Mouse (Mus musculus): ENCODE results near the gene Akap14. TPM values are rescaled to one million over a fixed set of nuclear protein-coding genes. Genes with fewer than 3 reads are reported as not detected.

Gene Akap14
- polyA plus RNA-seq (2012; rRNA removed), result 0.23 and 0.25 TPM in 2 replicates

DNA sequence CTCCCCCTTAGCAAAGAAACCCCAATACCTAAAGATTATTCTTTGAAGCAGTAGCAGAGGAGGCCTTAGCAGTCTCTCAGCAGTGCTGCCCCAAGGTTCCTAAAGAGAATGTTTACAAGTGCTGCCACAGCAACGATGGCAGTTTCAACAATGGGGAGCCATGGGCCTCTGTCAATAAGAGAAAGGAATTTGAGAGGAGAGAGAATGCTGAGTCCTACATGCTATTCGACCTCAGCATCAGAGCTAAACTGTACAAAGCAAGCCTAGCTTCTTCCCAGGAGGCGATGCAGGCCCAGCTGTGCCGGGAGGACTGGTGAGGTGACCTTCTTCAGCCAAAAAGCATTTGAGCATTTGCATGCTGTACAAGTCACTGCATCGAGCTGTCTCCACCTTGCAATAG lies at the start of gene Akap14:
Gene Akap14, minus strand, starts transcription at position 101 of the 400 bp plus-strand sequence.

DNA sequence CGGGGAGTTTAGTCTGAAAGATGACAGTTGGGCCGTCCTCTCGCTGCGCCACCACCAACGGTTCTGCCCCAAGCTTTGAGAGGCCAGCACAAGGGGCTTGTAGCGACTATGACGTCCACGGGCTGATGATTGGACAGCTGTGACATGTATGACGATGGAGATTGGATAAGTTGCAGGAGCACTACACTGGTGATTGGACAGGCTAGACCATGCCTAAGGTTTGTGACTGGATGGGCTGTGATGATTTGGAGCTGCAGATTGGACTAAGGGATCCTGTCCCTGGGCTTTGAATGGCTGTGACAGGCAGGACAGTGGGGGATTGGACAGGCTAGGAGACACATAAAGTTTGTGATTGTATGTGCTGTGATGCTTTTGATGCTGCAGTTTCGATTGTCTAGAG lies 42.3 kb upstream of the Akap14 start, which contains the start of gene Gm9:
Gene Gm9, minus strand, starts transcription at position 101 of the 400 bp plus-strand sequence.

DNA sequence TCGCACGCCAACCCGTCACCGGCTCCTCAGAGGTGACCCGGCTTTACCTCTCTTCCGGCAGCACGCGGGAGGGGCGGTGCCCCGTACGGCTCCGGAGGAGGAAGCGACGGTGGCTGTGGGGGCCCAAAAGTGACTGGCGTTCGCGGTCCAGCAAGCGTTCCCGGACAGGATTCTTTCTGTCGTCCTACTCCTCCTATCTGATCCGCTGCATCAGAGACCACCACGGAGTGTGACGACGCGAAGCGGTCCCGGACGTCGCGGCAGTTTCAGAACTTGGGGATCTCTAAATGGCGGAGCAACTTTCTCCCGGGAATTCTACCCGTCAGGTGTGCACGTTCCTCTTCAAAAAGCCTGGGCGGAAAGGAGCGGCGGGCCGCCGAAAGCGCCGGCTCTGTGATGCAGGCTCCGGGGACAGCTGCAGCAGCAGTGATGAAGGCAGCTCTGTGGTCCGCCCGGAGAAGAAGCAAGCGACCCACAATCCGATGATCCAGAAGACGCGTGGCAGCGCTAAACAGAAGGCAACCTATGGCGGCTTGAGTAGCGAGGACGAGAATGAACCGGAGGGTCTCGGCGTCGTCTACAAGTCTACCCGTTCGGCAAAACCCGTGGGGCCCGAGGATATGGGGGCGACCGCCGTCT lies 22.6 kb upstream of the Akap14 start, which contains the start of the genes Ndufa1 and Rnf113a1:
Gene Ndufa1, minus strand, starts transcription at position 59 of the 639 bp plus-strand sequence.
Gene Rnf113a1, plus strand, starts transcription at position 141 of the 639 bp plus-strand sequence.

DNA sequence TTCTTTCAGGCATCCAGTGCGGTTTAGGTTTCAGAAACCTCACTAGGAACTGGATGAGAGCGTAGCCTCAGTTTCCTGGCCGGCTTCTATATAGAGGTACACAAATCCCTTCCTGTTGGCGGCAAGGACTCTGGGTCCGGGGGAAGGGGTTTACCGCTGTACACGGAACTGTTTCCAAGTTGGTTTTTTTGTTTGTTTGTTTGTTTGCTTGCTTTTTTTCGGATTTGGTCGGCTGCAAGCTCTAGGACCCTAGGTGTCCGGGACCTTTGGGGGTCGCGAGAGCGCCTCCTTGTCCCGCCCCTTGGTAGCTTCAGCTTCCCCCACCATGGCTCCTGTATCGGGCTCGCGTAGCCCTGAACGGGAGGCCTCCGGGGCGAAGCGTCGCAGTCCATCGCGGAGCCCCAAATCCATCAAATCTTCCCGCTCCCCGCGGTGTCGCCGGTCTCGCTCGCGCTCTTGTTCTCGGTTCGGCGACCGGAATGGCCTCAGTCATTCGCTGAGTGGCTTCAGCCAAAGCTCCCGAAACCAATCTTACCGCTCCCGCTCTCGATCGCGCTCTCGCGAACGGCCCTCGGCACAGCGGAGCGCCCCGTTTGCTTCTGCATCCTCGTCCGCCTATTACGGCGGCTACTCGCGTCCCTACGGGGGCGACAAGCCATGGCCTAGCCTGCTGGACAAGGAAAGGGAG lies 41.8 kb downstream of the Akap14 start, which contains the start of gene Nkap:
Gene Nkap, plus strand, starts transcription at position 125 of the 688 bp plus-strand sequence.

DNA sequence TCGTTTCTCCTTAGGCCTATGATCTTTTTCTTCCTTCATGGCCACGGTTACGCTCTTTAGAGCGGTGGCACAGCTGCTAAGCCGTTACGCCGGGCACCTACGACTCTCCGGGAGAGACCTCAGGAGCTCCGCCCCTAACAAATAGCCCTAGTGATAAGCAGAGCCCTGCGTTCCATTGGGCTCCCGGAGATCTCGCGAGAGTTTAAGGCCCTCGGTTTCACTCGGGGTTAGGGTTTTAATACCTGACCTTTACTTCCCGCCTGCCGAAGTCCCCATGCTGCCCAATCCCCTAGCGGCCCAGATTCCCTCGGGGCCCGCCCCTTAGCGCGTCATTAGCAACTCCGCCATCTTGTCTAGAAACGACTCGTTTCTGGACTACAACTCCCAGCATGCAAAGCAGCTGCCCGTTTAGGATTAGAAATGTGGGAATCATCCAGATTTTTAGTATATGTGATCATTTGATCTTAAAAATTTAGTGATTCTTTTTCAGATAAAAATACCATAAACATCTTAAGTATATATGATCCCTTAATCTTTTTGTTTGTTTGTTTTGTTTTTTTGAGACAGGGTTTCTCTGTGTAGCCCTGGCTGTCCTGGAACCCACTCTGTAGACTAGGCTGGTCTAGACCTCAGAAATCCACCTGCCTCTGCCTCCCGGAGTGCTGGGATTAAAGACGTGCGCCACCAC lies 58.3 kb downstream of the Akap14 start, which contains the start of gene Upf3b:
Gene Upf3b, minus strand, starts transcription at position 130 of the 688 bp plus-strand sequence.

Other genes with a start within 250 kb of the Akap14 start
- 50.7 and 52.5 TPM in 2 replicates for gene Sept6, start 177.0 kb downstream of the Akap14 start, polyA plus RNA-seq (2012; rRNA removed)
- not detected in 2 replicates for gene Sowahd, start 120.0 kb downstream of the Akap14 start, polyA plus RNA-seq (2012; rRNA removed)
- 779 and 800 TPM in 2 replicates for gene Rpl39, start 83.4 kb downstream of the Akap14 start, polyA plus RNA-seq (2012; rRNA removed)
- 43.8 and 50.5 TPM in 2 replicates for gene Upf3b, start 58.5 kb downstream of the Akap14 start, polyA plus RNA-seq (2012; rRNA removed)
- 9.3 and 9.5 TPM in 2 replicates for gene Nkap, start 42.0 kb downstream of the Akap14 start, polyA plus RNA-seq (2012; rRNA removed)
- 320 and 343 TPM in 2 replicates for gene Ndufa1, start 22.3 kb upstream of the Akap14 start, polyA plus RNA-seq (2012; rRNA removed)
- 10.2 and 11.0 TPM in 2 replicates for gene Rnf113a1, start 22.4 kb upstream of the Akap14 start, polyA plus RNA-seq (2012; rRNA removed)
- not detected in 2 replicates for gene Gm9, start 42.2 kb upstream of the Akap14 start, polyA plus RNA-seq (2012; rRNA removed)
- gene Rhox1, start 53.4 kb upstream of the Akap14 start, polyA plus RNA-seq (2012; rRNA removed), result not detected in 2 replicates
- 0.10 TPM in 1 of 2 replicates, not detected in the other for gene Rhox2a, start 76.1 kb upstream of the Akap14 start, polyA plus RNA-seq (2012; rRNA removed)
- gene Rhox3a, start 81.1 kb upstream of the Akap14 start, polyA plus RNA-seq (2012; rRNA removed), result not detected in 2 replicates
- not detected in 2 replicates for gene Rhox4a, start 96.5 kb upstream of the Akap14 start, polyA plus RNA-seq (2012; rRNA removed)
- not detected in 2 replicates for gene Rhox3a2, start 211.2 kb upstream of the Akap14 start, polyA plus RNA-seq (2012; rRNA removed)
- gene Rhox4a2, start 222.0 kb upstream of the Akap14 start, polyA plus RNA-seq (2012; rRNA removed), result 0.06 and 0.21 TPM in 2 replicates
- gene Rhox2b, start 243.2 kb upstream of the Akap14 start, polyA plus RNA-seq (2012; rRNA removed), result not detected in 2 replicates

Data from central nervous system, embryonic 14 days (tissue).